ENCODE assay signal across 26 mouse cellular contexts in the genomic region with DNA sequence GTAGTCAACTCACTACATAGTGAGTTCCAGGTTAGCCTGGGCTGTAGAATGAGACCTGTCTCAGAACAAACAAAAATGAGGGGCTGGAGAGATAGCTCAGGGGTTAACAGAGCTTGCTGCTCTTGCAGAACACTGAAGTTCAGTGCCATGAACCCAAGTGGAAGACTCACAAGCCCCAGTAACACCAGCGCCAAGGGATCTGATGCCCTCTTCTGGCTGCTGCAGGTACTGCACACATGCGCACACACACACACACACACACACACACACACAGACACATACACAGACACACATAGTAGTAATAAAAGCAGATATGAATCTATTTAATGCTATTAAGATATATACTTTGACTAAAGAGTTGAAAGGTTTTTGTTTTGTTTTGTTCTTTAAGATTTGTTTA. TPM values are rescaled to one million over a fixed set of nuclear protein-coding genes. Genes with fewer than 3 reads are reported as not detected.
DNase-seq lines count a peak whose midpoint lies in the region; ATAC-seq and TF ChIP-seq lines count a peak whose summit lies in the region.
"Had no signal": no experiment of that assay in that cellular context is flagged by ENCODE, and none has a peak within 500 bp of the region (broad histone marks: within the 10 kb centered on the region; RNA-seq: fewer than 3 reads in every experiment).

No protein-coding gene starts in this region.

- TF ChIP-seq RAD21 in MEL (IDR thresholded peaks at IDR 0.05; ENCODE audit: low read depth, low read length): no peak

- H3K27ac ChIP-seq in kidney, adult 2 months (ENCODE audit: insufficient read depth, low read depth, low read length): no peak overlapping the region
- no peak overlapping the region for H3K27ac ChIP-seq in lung, postnatal 0 days (ENCODE audit: low read length)
- no peak overlapping the region for H3K27ac ChIP-seq in MEL (ENCODE audit: control insufficient read depth, low read depth, low read length)
- H3K27ac ChIP-seq: embryonic facial prominence, embryonic 12.5 days; hindbrain, embryonic 10.5 days; hindbrain, postnatal 0 days; limb, embryonic 12.5 days; macrophage; midbrain, embryonic 12.5 days; neural tube, embryonic 13.5 days; stomach, embryonic 15.5 days had no signal

- no peak overlapping the region for H3K4me3 ChIP-seq in kidney, adult 2 months (ENCODE audit: insufficient read depth, low read depth, low read length)
- H3K4me3 ChIP-seq in lung, postnatal 0 days (ENCODE audit: low read depth, low read length): no peak overlapping the region
- H3K4me3 ChIP-seq in MEL (ENCODE audit: control insufficient read depth in 1 of 2, insufficient read depth in 1 of 2, low read depth in 2 of 2, low read length in 2 of 2): no peak overlapping the region
- H3K4me3 ChIP-seq: embryonic facial prominence, embryonic 12.5 days; hindbrain, embryonic 10.5 days; limb, embryonic 12.5 days; midbrain, embryonic 12.5 days; neural tube, embryonic 13.5 days; stomach, embryonic 15.5 days had no signal

- no peak for TF ChIP-seq EP300 in lung, postnatal 0 days (IDR thresholded peaks at IDR 0.05)
- TF ChIP-seq EP300 in MEL (IDR thresholded peaks at IDR 0.05; ENCODE audit: low read depth in 1 of 2, low read length in 2 of 2): no peak

- no peak overlapping the region for H3K9ac ChIP-seq in lung, postnatal 0 days (replicated peaks; ENCODE audit: low read depth)
- no peak overlapping the region for H3K9ac ChIP-seq in MEL (ENCODE audit: control insufficient read depth, low read depth, low read length, poor library complexity, severe bottlenecking)
- H3K9ac ChIP-seq: embryonic facial prominence, embryonic 12.5 days; limb, embryonic 12.5 days; midbrain, embryonic 12.5 days; neural tube, embryonic 13.5 days; stomach, embryonic 15.5 days had no signal

- H3K4me2 ChIP-seq in lung, postnatal 0 days (replicated peaks; ENCODE audit: low read depth, low read length): no peak overlapping the region
- H3K4me2 ChIP-seq: embryonic facial prominence, embryonic 12.5 days; limb, embryonic 12.5 days; midbrain, embryonic 12.5 days; neural tube, embryonic 13.5 days; stomach, embryonic 15.5 days had no signal

- no peaks in the 10 kb centered on the region for H3K9me3 ChIP-seq in lung, postnatal 0 days (ENCODE audit: low read length)
- H3K9me3 ChIP-seq in MEL (replicated peaks; ENCODE audit: insufficient read depth, low read length): no peaks in the 10 kb centered on the region
- H3K9me3 ChIP-seq: neural tube, embryonic 13.5 days; stomach, embryonic 15.5 days had no signal

- no peaks in the 10 kb centered on the region for H3K4me1 ChIP-seq in kidney, adult 2 months (ENCODE audit: control insufficient read depth, insufficient read depth, low read length)
- H3K4me1 ChIP-seq in lung, postnatal 0 days (ENCODE audit: insufficient read depth, low read depth, low read length): no peaks in the 10 kb centered on the region
- no peaks in the 10 kb centered on the region for H3K4me1 ChIP-seq in MEL (ENCODE audit: control insufficient read depth in 1 of 2, insufficient read depth in 2 of 2, low read length in 2 of 2)
- H3K4me1 ChIP-seq: neural tube, embryonic 13.5 days had no signal

- no peak for ATAC-seq in lung, postnatal 0 days
- ATAC-seq: forebrain, embryonic 14.5 days; hindbrain, postnatal 0 days had no signal

- H3K27me3 ChIP-seq in kidney, adult 2 months (replicated peaks; ENCODE audit: control insufficient read depth, insufficient read depth, low read length): no peaks in the 10 kb centered on the region
- H3K27me3 ChIP-seq in lung, postnatal 0 days (replicated peaks; ENCODE audit: insufficient read depth, low read length): no peaks in the 10 kb centered on the region
- no peaks in the 10 kb centered on the region for H3K27me3 ChIP-seq in MEL (ENCODE audit: control insufficient read depth in 1 of 2, insufficient read depth in 2 of 2, low read length in 2 of 2)
- H3K27me3 ChIP-seq: embryonic facial prominence, embryonic 12.5 days; limb, embryonic 12.5 days; midbrain, embryonic 12.5 days; neural tube, embryonic 13.5 days; stomach, embryonic 15.5 days had no signal

- no peak for DNase-seq in kidney, adult 2 months
- DNase-seq in kidney, postnatal 14 days: no peak
- DNase-seq in lung, postnatal 0 days (ENCODE audit: low spot score): no peak
- no peak for DNase-seq in lung, postnatal 10 days
- peak; percentile 5 for DNase-seq in MEL (ENCODE audit: low read depth, low spot score)
- DNase-seq in induced T-regulatory cell, adult 2 months (ENCODE audit: low read depth): peak; percentile 31
- DNase-seq in right cerebral cortex, postnatal 10 days (ENCODE audit: low spot score in 2 of 2): no peak
- no peak for DNase-seq in urinary bladder, postnatal 36 days (ENCODE audit: low spot score in 2 of 2)
- DNase-seq: adrenal gland, adult 2 months; B cell, adult 2 months; cerebellum, adult 9-11 months; gastrocnemius, postnatal 14 days; kidney, adult 8-10 months; kidney, postnatal 4 days; lung, adult 18-20 months; thymus, postnatal 14 days had no signal

- H3K36me3 ChIP-seq in kidney, adult 2 months (ENCODE audit: control insufficient read depth, insufficient read depth, low read length): no peaks in the 10 kb centered on the region
- H3K36me3 ChIP-seq in lung, postnatal 0 days (ENCODE audit: insufficient read depth, low read length): no peaks in the 10 kb centered on the region
- no peaks in the 10 kb centered on the region for H3K36me3 ChIP-seq in MEL (ENCODE audit: control insufficient read depth in 1 of 2, insufficient read depth in 2 of 2, low read length in 2 of 2)
- H3K36me3 ChIP-seq: embryonic facial prominence, embryonic 12.5 days; G1E; hindbrain, embryonic 10.5 days; limb, embryonic 12.5 days; midbrain, embryonic 12.5 days; neural tube, embryonic 13.5 days had no signal

- TF ChIP-seq POLR2A in kidney, adult 2 months (IDR thresholded peaks at IDR 0.05; ENCODE audit: low read depth, low read length): no peak
- no peak for TF ChIP-seq POLR2A in MEL (IDR thresholded peaks at IDR 0.05; ENCODE audit: control insufficient read depth in 1 of 2, insufficient read depth in 1 of 2, low read depth in 1 of 2, low read length in 2 of 2, poor library complexity in 1 of 2)

- H3K79me2 ChIP-seq in MEL (ENCODE audit: control insufficient read depth, insufficient read depth, low read length, poor library complexity): no peaks in the 10 kb centered on the region

- 86% methylated on average over 2 of the region's 2 CpGs for WGBS in kidney, adult 2 months
- WGBS in lung, postnatal 0 days: 93% methylated on average over 2 of the region's 2 CpGs

- 0 out of 2 replicates have a peak, but pooled peaks have one; percentile 7 for TF ChIP-seq CTCF in kidney, adult 2 months (conservative IDR thresholded peaks at IDR 0.05; ENCODE audit: insufficient read depth, insufficient read length, low read depth, low read length)
- peak; percentile 45 for TF ChIP-seq CTCF in lung, postnatal 0 days (IDR thresholded peaks at IDR 0.05)
- peak; percentile 22 to 36 (median 32) for TF ChIP-seq CTCF in MEL (IDR thresholded peaks at IDR 0.05 in 2 of 3, conservative IDR thresholded peaks at IDR 0.05 in 1 of 3; ENCODE audit: control insufficient read depth in 1 of 3, insufficient read depth in 1 of 3, low read depth in 2 of 3, low read length in 3 of 3, poor library complexity in 1 of 3, severe bottlenecking in 1 of 3)

TF ChIP-seq in MEL, 35 proteins besides CTCF, POLR2A, EP300 and RAD21:
- TF ChIP-seq USF2 (IDR thresholded peaks at IDR 0.05; ENCODE audit: borderline replicate concordance in 1 of 2, insufficient read depth in 1 of 2, low read depth in 1 of 2, low read length in 2 of 2) (no peak), CHD1 (IDR thresholded peaks at IDR 0.05; ENCODE audit: low read depth, low read length) (no peak), ZNF384 (IDR thresholded peaks at IDR 0.05; ENCODE audit: low read depth, low read length) (no peak), TBP (IDR thresholded peaks at IDR 0.05; ENCODE audit: low read depth, low read length) (no peak), UBTF (IDR thresholded peaks at IDR 0.05; ENCODE audit: borderline replicate concordance, insufficient read depth, low read depth, low read length) (no peak), HCFC1 (IDR thresholded peaks at IDR 0.05; ENCODE audit: low read depth, low read length) (no peak), E2F4 (IDR thresholded peaks at IDR 0.05; ENCODE audit: borderline replicate concordance, low read depth, low read length) (no peak), NRF1 (IDR thresholded peaks at IDR 0.05; ENCODE audit: insufficient read depth, low read depth, low read length, poor library complexity, severe bottlenecking) (no peak), MAZ (IDR thresholded peaks at IDR 0.05; ENCODE audit: low read depth, low read length) (no peak), SIN3A (IDR thresholded peaks at IDR 0.05; ENCODE audit: low read length) (no peak), RCOR1 (IDR thresholded peaks at IDR 0.05; ENCODE audit: low read depth, low read length) (no peak), ZKSCAN1 (IDR thresholded peaks at IDR 0.05; ENCODE audit: low read depth, low read length) (no peak), ZMIZ1 (IDR thresholded peaks at IDR 0.05; ENCODE audit: low read depth, low read length) (no peak), NELFE (IDR thresholded peaks at IDR 0.05; ENCODE audit: low read depth, low read length) (no peak), MEF2A (IDR thresholded peaks at IDR 0.05; ENCODE audit: extremely low read depth, insufficient replicate concordance, low read depth, low read length, poor library complexity, severe bottlenecking) (no peak), GATA1 (IDR thresholded peaks at IDR 0.05; ENCODE audit: low read depth, low read length) (no peak)

RNA-seq across cellular contexts. Expression of gene Axl, which starts 10.0 kb away (rescaled TPM):
- 31.0 and 36.1 TPM in 2 replicates for polyA plus RNA-seq in kidney, adult 2 months (2012; rRNA removed)
- polyA plus RNA-seq in lung, postnatal 0 days (2015; fragmentation: Nextera tagmentation; extraction: Ambion mirVana): 74.6 and 81.6 TPM in 2 replicates
- 0.13 and 0.19 TPM in 2 replicates for total RNA-seq in MEL (2012; rRNA removed)
- polyA plus RNA-seq in MEL (2012; ENCODE audit: insufficient read depth in 1 of 2, insufficient read length in 2 of 2, low read depth in 1 of 2, low replicate concordance in 2 of 2, missing spikeins in 1 of 2): not detected
- polyA plus RNA-seq: G1E had no signal

RNA-seq across cellular contexts. Expression of gene Cyp2s1, which starts 18.2 kb away (rescaled TPM):
- polyA plus RNA-seq in kidney, adult 2 months (2012; rRNA removed): 22.1 and 26.2 TPM in 2 replicates
- 51.9 and 53.1 TPM in 2 replicates for polyA plus RNA-seq in lung, postnatal 0 days (2015; fragmentation: Nextera tagmentation; extraction: Ambion mirVana)
- not detected in 2 replicates for total RNA-seq in MEL (2012; rRNA removed)
- not detected for polyA plus RNA-seq in MEL (2012; ENCODE audit: insufficient read depth in 1 of 2, insufficient read length in 2 of 2, low read depth in 1 of 2, low replicate concordance in 2 of 2, missing spikeins in 1 of 2)
- polyA plus RNA-seq: G1E had no signal

RNA-seq across cellular contexts. Expression of gene Hnrnpul1, which starts 44.0 kb away (rescaled TPM):
- polyA plus RNA-seq in kidney, adult 2 months (2012; rRNA removed): 33.3 and 41.7 TPM in 2 replicates
- polyA plus RNA-seq in lung, postnatal 0 days (2015; fragmentation: Nextera tagmentation; extraction: Ambion mirVana): 32.4 and 34.5 TPM in 2 replicates
- 56.1 and 57.2 TPM in 2 replicates for total RNA-seq in MEL (2012; rRNA removed)
- 100 to 1,000 TPM; 181 to 215 TPM for polyA plus RNA-seq in MEL (2012; ENCODE audit: insufficient read depth in 1 of 2, insufficient read length in 2 of 2, low read depth in 1 of 2, low replicate concordance in 2 of 2, missing spikeins in 1 of 2)

Comparison
In these comparisons a context has a peak if more than half of its experiments do, and no peak if none do; other contexts are left out.
1. DNase-seq: peak in MEL (single experiment) and induced T-regulatory cell, adult 2 months (single experiment); none in kidney, adult 2 months (single experiment), kidney, postnatal 14 days (single experiment), lung, postnatal 0 days (single experiment), lung, postnatal 10 days (single experiment), right cerebral cortex, postnatal 10 days (0 of 2) and urinary bladder, postnatal 36 days (0 of 2).
2. RNA of gene Axl, which starts 10.0 kb away (polyA plus RNA-seq): 74.6 to 81.6 TPM in lung, postnatal 0 days and 31.0 to 36.1 TPM in kidney, adult 2 months; not detected in MEL; every median in the first group is over 10 times any median in the second.
3. RNA of gene Cyp2s1, which starts 18.2 kb away (polyA plus RNA-seq): 51.9 to 53.1 TPM in lung, postnatal 0 days and 22.1 to 26.2 TPM in kidney, adult 2 months; not detected in MEL; every median in the first group is over 10 times any median in the second.
4. Peak in every context shown above with its lines, with median percentiles within 50 percentile points of each other: CTCF ChIP-seq.